Mouse (Mus musculus) bone marrow, adult 2 months (tissue): ENCODE measurements around the gene Pianp. TPM values are rescaled to one million over a fixed set of nuclear protein-coding genes. Genes with fewer than 3 reads are reported as not detected.

Experiments
- H3K27ac ChIP-seq: fragments of 200-500 bp; 2 replicates; pipeline ENCODE4 v1.5.1; 2012; ENCODE audit warnings: low read depth, mild to moderate bottlenecking, control low read depth, inconsistent platforms, low read length; ENCODE audit not compliant: control insufficient read depth, poor library complexity, insufficient read depth
- H3K4me1 ChIP-seq: fragments of 200-500 bp; 2 replicates; pipeline ENCODE4 v1.6.1; 2011; ENCODE audit warnings: low read length; ENCODE audit not compliant: control insufficient read depth, insufficient read depth
- H3K4me3 ChIP-seq: fragments of 200-500 bp; replicated peaks from 2 replicates; pipeline ENCODE3; 2011; ENCODE audit warnings: mild to moderate bottlenecking, low read depth, low read length, control low read depth; ENCODE audit not compliant: control insufficient read depth
- CTCF ChIP-seq: fragments of 200-500 bp; IDR thresholded peaks from 2 replicates; pipeline ENCODE4 v1.5.1; 2011; ENCODE audit warnings: low read length, control low read depth; ENCODE audit not compliant: control insufficient read depth, insufficient read depth
- POLR2A ChIP-seq: fragments of 200-500 bp; IDR thresholded peaks from 2 replicates; pipeline ENCODE4 v1.6.1; 2011; ENCODE audit warnings: low read depth, mild to moderate bottlenecking, control low read depth, low read length, borderline replicate concordance; ENCODE audit not compliant: control insufficient read depth
- WGBS: fragments of 180-500 bp; shearing (Covaris S2); methylation state at CpG from one replicate; pipeline ENCODE4 v1.1.7; 2018; 5-methylcytosine and 5-hydroxymethylcytosine counted together
- polyA plus RNA-seq: library from polyadenylated mRNA; stranded (reverse); fragments of >200 nt; gene quantifications from 2 replicates; pipeline ENCODE4 v1.2.4, GENCODE M21; 2011; ENCODE audit warnings: low replicate concordance; ENCODE audit not compliant: missing spikeins, insufficient read depth, insufficient read length

Pianp gene
- polyA plus RNA-seq, 1 experiment: 3.4 TPM

DNA sequence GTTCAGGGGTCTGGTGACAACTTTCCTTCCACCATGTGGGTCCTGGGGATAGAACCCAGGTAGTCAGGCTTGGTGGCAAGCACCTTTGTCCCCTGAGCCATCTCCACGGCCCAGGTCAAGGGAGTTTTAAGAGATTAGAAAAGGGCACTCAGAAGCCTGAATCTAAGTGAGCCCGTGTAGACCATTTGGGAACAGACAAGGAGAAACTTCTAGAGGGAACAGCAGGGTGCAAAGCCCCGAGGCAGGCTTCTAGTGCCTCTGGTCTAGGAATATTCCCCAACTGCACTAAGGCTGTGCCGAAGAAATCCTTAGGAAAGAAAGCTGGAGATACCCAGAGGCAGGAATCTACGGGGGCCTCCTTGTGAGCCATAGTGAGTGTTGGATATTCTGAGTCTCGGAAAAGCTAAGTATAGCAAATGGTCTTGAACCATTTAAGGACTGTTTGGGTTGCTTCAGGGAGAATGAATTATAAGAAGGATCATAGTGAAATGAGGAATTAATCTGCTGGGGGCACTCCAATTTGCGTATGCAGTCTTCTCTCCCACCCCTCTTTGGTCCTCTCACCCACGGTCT is 577 bp upstream of the Pianp start:
- TF ChIP-seq POLR2A (no peak), CTCF (no peak)
- H3K27ac ChIP-seq: no peak overlapping the region
- WGBS: 55% methylated on average over 8 of the region's 8 CpGs
- H3K4me1 ChIP-seq: no peaks in the 10 kb centered on the region; the same call in 1 of the 2 replicates
- no peak overlapping the region for H3K4me3 ChIP-seq

DNA sequence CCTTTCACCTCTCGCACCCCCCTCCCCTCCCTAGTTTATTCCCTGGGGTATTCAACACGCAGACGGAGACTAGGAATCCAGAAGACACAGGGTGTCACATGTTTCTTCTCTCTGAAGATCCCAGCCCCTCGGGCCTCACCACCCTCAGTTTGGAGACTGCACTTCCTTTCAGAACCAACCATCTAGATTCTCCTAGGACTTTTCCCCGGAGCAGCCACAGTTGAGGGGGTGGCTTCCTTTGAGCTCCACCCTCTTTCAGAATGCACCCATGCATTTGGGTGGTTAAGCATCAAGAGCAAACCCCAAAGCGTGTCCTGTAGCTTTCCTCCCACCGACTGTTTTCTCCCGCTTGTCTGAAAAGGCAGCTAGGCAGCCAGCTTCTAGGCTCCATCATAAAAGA is 1.6 kb downstream of the Pianp start:
- H3K4me1 ChIP-seq: no peaks in the 10 kb centered on the region; the same call in 1 of the 2 replicates
- WGBS: 13% methylated on average over 8 of the region's 8 CpGs
- H3K27ac ChIP-seq: no peak overlapping the region
- TF ChIP-seq POLR2A: no peak
- H3K4me3 ChIP-seq: no peak overlapping the region

DNA sequence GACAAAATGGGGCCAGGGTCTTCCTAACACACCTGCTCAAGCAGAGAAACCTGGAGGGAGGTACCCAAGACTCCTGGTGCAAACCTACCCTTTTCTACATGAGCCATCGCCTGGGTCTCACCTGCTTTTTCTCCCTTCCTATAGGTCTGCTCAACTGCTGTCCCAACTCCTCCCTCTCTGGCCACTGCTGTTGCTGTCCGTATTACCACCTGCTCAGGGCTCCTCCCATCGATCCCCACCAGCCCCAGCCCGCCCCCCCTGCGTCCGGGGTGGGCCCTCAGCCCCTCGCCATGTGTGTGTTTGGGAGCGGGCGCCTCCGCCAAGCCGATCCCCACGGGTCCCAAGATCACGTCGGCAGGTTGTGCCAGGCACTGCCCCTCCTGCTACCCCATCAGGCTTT is 2.6 kb downstream of the Pianp start:
- Histone ChIP-seq H3K4me1 (no peaks in the 10 kb centered on the region; the same call in 1 of the 2 replicates), H3K27ac (no peak overlapping the region), H3K4me3 (no peak overlapping the region)
- 53% methylated on average over 14 of the region's 14 CpGs for WGBS
- TF ChIP-seq CTCF (no peak), POLR2A (no peak)

DNA sequence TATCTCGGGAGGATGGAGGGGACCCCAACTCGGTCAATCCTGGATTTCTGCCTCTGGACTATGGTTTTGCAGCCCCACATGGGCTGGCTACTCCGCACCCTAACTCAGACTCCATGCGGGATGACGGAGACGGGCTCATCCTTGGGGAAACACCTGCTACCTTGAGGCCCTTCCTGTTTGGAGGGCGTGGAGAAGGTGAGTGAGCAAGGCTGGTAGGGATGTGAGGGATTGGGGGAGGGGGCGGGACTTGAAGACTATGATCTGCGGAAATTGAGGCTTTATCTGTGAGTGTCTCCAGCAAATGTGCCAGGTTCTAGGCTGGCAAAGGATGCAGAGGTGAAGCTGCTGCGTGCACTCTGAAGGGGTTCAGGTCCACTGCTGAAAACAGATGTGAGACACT is 3.1 kb downstream of the Pianp start:
- WGBS: 43% methylated on average over 10 of the region's 10 CpGs
- Histone ChIP-seq H3K4me3 (no peak overlapping the region), H3K27ac (no peak overlapping the region), H3K4me1 (no peaks in the 10 kb centered on the region; the same call in 1 of the 2 replicates)
- no peak for TF ChIP-seq CTCF
- TF ChIP-seq POLR2A: no peak

DNA sequence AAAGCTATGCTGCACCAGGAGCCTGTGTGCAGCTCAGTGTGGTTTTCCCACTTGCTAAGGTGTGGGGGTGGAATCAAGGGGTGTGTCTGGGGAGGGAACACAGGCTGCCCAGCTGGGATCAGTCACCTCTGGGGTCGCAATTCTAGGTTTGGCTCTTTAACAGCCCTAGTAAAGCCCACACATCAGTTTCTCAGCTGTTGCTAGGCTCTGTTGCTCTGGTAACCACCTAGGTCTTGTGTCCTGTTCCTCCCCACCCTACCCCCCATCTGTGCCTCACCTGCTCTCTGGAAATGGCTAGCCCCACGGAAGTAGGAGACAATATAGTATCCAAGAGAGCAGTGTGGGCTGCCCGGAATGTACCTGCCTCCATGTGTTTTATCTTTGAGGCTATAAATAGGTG is 7.2 kb downstream of the Pianp start:
- 54% methylated on average over 3 of the region's 3 CpGs for WGBS
- H3K4me1 ChIP-seq: no peaks in the 10 kb centered on the region
- no peak overlapping the region for H3K27ac ChIP-seq
- TF ChIP-seq POLR2A (no peak), CTCF (no peak)
- no peak overlapping the region for H3K4me3 ChIP-seq

DNA sequence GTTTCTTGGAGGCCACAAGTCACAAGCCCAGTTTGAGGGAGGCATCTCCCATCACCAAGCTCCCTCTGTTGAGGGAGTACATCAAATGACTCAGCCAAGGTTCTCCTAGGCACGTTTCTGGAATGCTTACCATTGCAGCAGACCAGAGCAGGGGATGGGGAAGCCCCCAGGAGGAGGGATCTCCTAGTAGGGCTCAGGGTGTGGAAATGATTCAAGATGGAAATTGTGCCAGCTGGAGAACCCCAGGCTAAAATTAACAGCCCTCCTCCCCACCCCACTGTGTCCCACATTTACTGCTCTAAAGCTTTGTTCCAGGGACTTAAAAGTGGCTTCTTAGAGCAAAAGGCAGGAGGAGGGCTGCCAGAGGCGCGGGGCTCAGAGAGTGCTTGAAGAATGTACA is 8.6 kb downstream of the Pianp start:
- Histone ChIP-seq H3K4me3 (no peak overlapping the region), H3K27ac (no peak overlapping the region), H3K4me1 (no peaks in the 10 kb centered on the region)
- TF ChIP-seq CTCF: no peak
- TF ChIP-seq POLR2A: no peak
- WGBS: 65% methylated on average over 3 of the region's 3 CpGs

DNA sequence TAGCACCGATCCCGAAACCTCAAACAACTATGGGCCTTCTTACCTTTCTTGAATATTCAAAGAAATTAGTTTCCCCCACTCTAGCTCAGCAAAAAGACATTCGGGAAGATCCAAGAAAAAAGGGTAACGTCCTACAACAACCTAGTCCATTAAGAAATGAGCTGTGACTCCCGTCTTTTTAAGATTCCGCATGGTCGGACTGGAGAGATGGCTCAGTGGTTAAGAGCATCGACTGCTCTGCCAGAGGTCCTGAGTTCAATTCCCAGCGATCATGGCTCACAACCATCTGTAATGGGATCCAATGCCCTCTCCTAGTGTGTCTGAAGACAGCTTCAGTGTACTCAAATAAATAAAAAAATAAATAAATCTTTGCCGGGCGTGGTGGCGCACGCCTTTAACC is 11.6 kb downstream of the Pianp start:
- no peak overlapping the region for H3K4me3 ChIP-seq
- no peaks in the 10 kb centered on the region for H3K4me1 ChIP-seq
- TF ChIP-seq POLR2A: no peak
- no peak for TF ChIP-seq CTCF
- H3K27ac ChIP-seq: no peak overlapping the region
- WGBS: 47% methylated on average over 13 of the region's 13 CpGs

DNA sequence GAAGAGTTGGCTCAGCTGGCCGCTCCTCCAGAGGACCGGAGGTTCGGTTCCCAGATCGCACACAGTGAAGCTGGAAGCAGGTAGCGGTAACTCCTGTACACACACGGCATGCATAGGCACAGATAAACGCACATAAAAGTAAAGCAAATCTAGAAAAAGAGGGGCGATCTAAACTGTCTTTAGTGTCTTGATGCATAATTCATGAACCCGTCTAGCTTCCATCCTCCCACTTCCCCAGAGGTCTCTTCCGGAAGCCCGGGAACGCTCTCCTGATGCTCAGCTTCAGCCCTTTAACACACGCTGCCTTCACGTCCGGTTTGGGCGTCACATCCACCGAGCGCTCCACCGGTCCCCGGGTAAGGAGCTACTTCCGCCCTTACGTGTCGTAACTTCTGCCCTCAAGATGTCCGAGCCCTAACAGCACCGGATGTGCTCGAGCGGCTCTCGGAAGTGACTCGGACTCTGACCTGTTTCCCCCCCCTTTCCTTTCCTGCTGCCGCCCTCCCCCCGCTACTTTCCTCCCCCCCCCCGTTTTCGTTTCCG is 12.2 kb downstream of the Pianp start:
- Histone ChIP-seq H3K4me3 (peak overlapping the region; percentile 81), H3K4me1 (no peaks in the 10 kb centered on the region), H3K27ac (peak overlapping the region; percentile 28; the same call in 1 of the 2 replicates)
- TF ChIP-seq CTCF (no peak), POLR2A (peak; percentile 66; the same call in 1 of the 2 replicates)
- under 1% methylated on average over 33 of the region's 34 CpGs for WGBS

DNA sequence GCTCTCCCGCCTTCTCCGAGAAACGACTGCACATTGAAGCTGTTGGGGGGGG is 12.5 kb downstream of the Pianp start, which contains the start of gene Zfp384:
Zfp384 (plus strand) TSS at position 17 of the 52 bp plus-strand sequence.
- H3K4me1 ChIP-seq: no peaks in the 10 kb centered on the region
- WGBS: 4% methylated on average over 3 of the region's 3 CpGs
- TF ChIP-seq POLR2A (no peak), CTCF (no peak)
- peak within 1 kb of the TSS; percentile 97 for H3K27ac ChIP-seq
- peak within 1 kb of the TSS; percentile 81 for H3K4me3 ChIP-seq
